Mouse (Mus musculus): ENCODE data around the gene Gm8909.
"Not testable (repeated sequence)": the region's sequence is repeated elsewhere in the genome, so short reads cannot be mapped to it uniquely, and the experiment has no call there.

Gene Gm8909

DNA sequence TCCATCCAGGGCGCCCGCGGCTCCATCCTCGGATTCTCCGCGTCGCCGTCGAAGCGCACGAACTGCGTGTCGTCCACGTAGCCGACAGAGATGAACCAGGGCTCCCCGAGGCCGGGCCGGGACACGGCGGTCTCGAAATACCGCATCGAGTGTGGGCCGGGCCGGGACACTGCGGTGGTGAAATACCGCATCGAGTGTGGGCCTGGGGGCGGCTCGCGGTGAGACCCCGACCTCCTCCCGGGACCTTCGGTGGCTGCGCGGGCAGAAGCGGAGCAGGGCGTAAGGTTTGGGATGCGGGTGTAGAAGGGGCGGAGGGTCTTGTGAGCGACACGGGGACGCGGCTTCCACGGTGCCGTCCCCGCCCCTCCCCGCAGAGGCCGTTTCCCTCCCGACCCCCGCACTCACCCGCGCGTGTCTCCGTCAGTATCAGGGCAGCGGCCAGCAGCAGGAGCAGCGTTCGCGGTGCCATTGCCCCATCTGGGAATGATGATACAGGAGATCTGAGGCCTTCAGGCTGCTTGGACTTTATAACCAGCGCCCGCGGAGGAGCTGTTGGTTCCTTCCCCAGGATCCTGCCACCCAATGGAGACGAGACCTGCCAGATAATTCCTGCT, at the start of gene Gm8909:
Gene Gm8909 (minus strand): TSS at position 499 of the 614 bp plus-strand sequence.
- no peak for DNase-seq (ENCODE audit: low spot score)

DNA sequence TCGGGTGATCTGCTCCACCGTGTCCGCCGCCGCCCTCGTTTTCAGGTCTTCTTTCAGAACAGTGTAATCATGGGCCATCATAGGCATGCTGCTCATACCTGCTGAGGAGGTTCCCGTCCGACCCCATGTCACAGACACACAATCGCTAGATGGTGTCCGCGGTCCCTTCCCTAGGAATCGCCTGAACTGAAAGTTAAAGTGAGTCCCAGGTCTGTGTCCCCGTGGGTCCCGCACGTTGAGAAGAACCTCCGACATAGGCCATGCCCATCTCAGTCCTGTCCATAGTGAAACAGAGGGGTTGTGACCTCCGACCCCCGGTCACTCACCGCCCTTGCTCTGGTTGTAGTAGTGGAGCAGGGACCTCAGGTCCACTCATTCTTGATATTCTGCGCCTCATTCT, 47.2 kb upstream of the Gm8909 start:
- DNase-seq (ENCODE audit: low spot score) = no peak

GRCm38 (mm10) chr17:36206846-36207245, 38.5 kb upstream of the Gm8909 start:
- DNase-seq (ENCODE audit: low spot score) = no peak

GRCm38 (mm10) chr17:36205862-36206261, 37.5 kb upstream of the Gm8909 start:
- DNase-seq (ENCODE audit: low spot score) = no peak

DNA sequence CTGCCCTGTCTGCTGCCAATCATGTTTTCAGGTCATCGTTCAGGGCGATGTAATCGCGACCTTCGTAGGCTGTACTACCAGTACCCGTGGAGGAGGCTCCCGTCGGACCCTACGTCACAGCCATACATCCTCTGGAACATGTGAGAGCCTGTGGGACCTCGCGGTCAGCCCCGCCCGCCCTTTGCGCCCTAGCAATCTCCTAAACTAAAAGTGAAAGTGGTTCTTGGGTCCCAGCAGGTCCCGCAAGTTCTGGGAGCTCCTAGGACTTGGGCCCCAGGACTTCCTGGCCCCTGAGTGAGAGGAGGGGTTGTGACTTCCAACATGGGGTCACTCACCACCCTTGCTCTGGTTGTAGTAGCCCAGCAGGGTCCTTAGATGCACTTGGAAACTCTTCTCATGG, 37.1 kb upstream of the Gm8909 start:
- no peak for DNase-seq (ENCODE audit: low spot score)

- no peak for DNase-seq (ENCODE audit: low spot score)
These were observed 33.5 kb upstream of the Gm8909 start for GRCm38 (mm10) chr17:36201851-36202250.

- no peak for DNase-seq (ENCODE audit: low spot score)
These were observed 30.0 kb upstream of the Gm8909 start for GRCm38 (mm10) chr17:36198317-36198716.

DNA sequence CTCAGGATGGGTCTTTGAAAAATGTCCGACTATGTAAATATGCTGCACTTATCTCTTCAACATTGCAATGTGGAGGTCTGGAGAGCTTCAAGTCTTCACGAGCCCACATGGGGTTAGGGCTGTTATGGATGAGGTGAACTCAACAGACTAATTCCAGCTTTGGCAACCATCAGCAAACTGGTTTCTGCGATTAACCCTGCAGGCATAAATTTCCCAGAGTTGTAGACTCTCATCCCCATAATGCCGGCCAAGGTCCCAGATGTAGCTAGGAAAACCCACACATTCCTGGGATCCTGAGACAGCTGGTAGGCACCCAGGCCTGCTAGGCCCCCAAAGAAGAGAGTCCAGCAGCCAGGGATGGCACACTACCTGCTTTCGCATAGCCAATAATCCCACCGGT, 26.1 kb upstream of the Gm8909 start:
- DNase-seq (ENCODE audit: low spot score) = no peak

GRCm38 (mm10) chr17:36193546-36194141, 25.3 kb upstream of the Gm8909 start:
- DNase-seq (ENCODE audit: low spot score) = peak; percentile 64

DNA sequence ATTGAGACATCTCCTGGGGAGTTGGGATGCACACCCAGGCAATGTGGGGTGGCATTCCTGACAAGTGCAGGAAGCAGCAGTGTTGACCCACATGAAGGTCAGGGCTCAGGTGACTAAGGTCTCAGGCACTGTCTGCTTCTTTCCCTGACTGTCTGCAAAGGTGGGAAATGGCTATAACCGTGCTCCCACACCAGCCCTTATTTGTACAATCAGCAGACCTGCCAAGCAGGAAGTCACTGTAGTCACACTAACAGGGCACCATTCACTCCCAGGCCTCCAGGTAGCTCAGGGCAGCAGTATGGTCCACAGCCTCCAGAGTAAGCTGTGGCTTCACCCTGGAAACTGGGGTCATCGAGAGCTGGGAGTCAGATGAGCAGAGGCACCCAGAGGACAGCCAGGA, 24.0 kb upstream of the Gm8909 start:
- no peak for DNase-seq (ENCODE audit: low spot score)

DNA sequence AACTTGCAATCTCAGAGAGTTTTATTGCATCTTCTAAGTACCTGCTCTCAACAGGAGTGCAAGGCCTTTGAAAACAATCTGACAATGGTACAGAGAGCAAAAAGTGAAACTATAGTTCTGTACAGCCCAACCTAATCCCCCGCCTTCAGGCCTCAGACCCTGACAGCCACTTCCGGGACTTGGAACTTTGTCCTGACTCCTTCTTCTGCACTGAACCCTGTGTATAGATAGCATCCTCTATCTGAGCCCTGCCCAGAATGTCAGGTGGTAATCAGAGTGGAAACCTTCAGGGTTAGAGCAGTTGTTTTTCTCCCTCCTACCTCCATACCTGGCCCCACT, 21.8 kb upstream of the Gm8909 start, which contains the start of gene H2-T3:
Gene H2-T3 (minus strand): TSS at position 119 of the 339 bp plus-strand sequence.
- DNase-seq (ENCODE audit: low spot score) = no peak

DNA sequence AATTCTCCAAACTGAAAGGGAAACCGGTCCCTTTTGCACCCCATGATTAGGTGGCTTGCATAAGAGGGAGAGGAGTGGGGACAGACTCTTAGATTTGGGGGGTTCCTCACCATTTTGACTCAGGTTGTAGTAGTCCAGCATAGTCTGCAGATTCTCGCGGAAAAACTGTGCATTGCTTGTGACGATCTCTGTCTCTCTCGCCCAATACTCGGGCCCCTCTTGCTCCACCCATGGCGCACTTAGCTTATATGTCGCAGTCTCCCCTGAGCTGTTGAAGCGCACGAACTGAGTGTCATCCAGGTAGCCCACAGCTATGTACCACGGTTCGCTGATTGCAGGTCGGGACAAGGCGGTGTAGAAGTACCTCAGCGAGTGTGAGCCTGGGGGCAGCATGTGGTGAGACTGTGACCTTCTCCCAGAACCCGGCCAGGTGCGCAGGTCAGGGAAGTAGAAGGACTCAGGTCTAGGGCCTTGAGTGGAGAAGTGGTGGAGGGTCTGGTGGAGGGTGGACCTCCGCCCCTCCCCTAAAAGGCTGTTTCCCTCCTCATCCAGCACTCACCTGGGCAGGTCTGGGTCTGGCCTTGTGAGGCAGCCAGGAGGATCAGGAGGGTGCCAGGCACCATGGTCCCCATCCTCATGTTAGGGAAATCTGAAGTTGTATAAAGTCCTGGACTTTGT, 21.3 kb upstream of the Gm8909 start:
- DNase-seq (ENCODE audit: low spot score) = no peak

GRCm38 (mm10) chr17:36187540-36187939, 19.2 kb upstream of the Gm8909 start:
- no peak for DNase-seq (ENCODE audit: low spot score)

GRCm38 (mm10) chr17:36182212-36182611, 13.9 kb upstream of the Gm8909 start:
- DNase-seq (ENCODE audit: low spot score) = no peak

- DNase-seq (ENCODE audit: low spot score) = not testable (repeated sequence)
These were observed 11.1 kb upstream of the Gm8909 start for GRCm38 (mm10) chr17:36179446-36179845.

DNA sequence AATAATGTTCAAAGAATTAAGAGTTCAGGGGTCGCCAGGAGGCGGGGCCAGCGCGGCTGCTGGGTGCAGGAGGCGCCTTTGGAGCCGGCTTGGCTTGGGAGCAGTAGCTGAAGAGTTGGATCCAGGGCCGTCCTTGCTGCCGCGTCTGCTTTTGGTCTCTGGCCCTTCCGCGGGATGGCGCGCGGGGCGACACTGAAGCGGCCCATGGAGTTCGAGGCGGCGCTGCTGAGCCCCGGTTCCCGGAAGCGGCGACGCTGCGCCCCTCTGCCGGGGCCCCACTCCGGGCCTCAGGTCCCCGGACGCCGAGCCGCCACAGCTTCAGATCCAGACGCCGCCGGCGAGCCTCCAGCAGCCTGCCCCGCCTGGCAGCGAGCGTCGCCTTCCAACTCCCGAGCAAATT, 10.6 kb upstream of the Gm8909 start:
- DNase-seq (ENCODE audit: low spot score) = not testable (repeated sequence)

GRCm38 (mm10) chr17:36176132-36176531, 7.8 kb upstream of the Gm8909 start:
- DNase-seq (ENCODE audit: low spot score) = not testable (repeated sequence)

DNA sequence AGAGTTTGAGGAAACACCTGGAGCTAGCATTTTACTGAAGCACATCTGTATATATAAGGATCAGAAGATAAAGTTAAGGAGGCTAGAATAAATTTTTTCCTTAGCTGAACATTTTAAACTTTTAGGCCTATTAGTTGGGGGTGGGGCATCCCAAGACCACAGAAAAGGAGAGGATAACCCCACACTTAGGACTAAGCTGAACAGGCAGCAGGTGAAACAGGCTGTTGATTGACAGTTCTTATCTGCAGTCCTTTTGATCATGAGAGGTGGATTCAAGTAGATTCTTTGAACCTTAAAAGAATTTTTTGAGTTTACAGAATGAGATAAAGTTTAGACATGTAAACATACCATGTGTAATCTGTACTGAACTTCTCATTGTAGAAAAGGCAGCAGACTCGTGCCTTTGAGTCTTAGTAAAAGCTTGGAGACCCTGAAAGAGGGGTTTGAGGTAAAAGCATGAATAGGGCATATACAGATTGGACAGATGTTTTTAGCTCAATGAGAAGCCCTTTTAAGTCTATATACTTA, 2.0 kb upstream of the Gm8909 start:
- no peak for DNase-seq (ENCODE audit: low spot score)

DNA sequence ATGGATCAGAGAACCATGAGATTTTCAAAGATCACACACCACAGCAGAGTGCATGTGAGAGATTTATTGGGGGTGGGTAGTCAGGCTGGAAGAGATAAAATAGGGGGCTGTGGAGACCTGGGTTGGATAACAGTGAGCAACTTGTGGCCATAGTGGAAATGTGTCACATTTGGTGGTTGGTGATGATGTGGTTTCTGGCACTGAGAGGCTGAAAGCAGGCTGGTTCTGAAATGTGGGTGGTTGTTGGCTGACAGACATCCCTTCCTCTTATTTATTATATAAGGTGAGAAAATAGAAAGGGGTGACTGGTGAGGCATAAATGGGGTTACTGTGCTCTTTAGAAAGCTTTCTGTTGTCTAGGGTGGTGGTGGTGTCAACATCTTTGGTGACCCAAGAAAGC, 1.4 kb upstream of the Gm8909 start:
- DNase-seq (ENCODE audit: low spot score) = no peak

DNA sequence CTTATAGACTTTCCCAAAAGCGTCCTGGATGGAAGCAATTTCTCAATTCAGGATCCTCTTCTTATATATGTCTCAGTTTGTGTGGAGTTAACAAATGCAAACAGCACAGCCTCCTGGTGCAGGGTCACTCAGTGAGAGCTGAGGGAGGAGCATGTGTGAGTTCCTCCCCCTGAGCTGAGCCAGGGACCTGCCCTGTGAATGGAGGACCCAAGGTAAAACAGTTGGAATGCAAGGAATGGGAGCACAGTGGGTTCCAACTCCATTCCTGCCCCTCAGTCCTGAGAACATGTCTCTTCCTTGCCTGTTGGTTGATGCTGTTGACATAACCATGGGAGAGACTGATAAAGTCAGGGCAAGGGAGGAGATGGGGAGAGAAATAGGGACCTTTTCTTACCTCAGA, 757 bp upstream of the Gm8909 start:
- not testable (repeated sequence) for DNase-seq (ENCODE audit: low spot score)

GRCm38 (mm10) chr17:36167306-36168038, 865 bp downstream of the Gm8909 start:
- DNase-seq (ENCODE audit: low spot score) = no peak

DNA sequence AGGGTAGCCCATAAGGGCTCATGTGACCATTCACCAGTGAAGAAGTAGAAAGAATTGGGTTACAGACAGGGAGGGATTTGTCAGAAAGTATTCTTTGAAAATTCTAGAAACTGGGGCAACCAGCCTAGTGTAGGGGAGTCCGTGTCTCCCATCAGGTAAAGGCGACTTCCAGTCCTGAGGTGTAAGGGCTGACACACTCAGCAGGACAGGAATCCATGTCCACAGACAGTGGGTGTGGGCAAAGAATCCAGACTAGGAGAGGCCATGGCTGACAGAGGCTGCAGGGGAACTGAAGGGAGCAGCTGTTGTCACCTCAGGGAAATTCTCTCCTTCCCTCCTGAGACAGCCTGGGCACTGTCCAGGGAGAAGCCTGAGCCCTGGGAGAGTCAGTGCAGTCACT, 1.4 kb downstream of the Gm8909 start:
- not testable (repeated sequence) for DNase-seq (ENCODE audit: low spot score)

Data from layer of hippocampus, adult 11-12 months (tissue).